Mouse (Mus musculus) forebrain, postnatal 0 days (tissue): ENCODE measurements around the gene Grip1. TPM values are rescaled to one million over a fixed set of nuclear protein-coding genes. Genes with fewer than 3 reads are reported as not detected.

Experiments
- ATAC-seq: fragments of 200-750 bp; cut with Nextera tagmentation; 2 replicates; pipeline ENCODE4 v1.8.0; 2017; ENCODE audit warnings: mild to moderate bottlenecking, moderate library complexity
- DNase-seq: peaks from one replicate; pipeline ENCODE4 v3.0.0-alpha.2; 2015
- H3K27ac ChIP-seq: fragments of 300-500 bp; sonication (generic); 2 replicates; pipeline ENCODE4 v1.5.1; 2014; ENCODE audit warnings: low read depth, mild to moderate bottlenecking, antibody characterized with exemption, low read length, moderate library complexity, mixed read lengths
- H3K27me3 ChIP-seq: fragments of 300-500 bp; sonication (generic); 2 replicates; pipeline ENCODE4 v1.6.1; 2014; ENCODE audit warnings: mild to moderate bottlenecking, low read length, mixed read lengths; ENCODE audit not compliant: insufficient read depth
- H3K36me3 ChIP-seq: fragments of 300-500 bp; sonication (generic); 2 replicates; pipeline ENCODE4 v1.6.1; 2014; ENCODE audit warnings: mild to moderate bottlenecking, moderate library complexity; ENCODE audit not compliant: insufficient read depth
- H3K4me1 ChIP-seq: fragments of 300-500 bp; sonication (generic); 2 replicates; pipeline ENCODE4 v1.6.1; 2014; ENCODE audit warnings: antibody characterized with exemption; ENCODE audit not compliant: insufficient read depth
- H3K4me2 ChIP-seq: fragments of 300-500 bp; sonication (generic); 2 replicates; pipeline ENCODE4 v1.6.1; 2014; ENCODE audit warnings: low read depth, mild to moderate bottlenecking, moderate library complexity
- H3K4me3 ChIP-seq: fragments of 300-500 bp; sonication (generic); 2 replicates; pipeline ENCODE4 v1.5.1; 2014; ENCODE audit warnings: low read depth, low read length, mixed read lengths
- H3K9ac ChIP-seq: fragments of 300-500 bp; sonication (generic); 2 replicates; pipeline ENCODE4 v1.6.1; 2014; ENCODE audit warnings: mild to moderate bottlenecking
- H3K9me3 ChIP-seq: fragments of 300-500 bp; sonication (generic); 2 replicates; pipeline ENCODE4 v1.6.1; 2016; ENCODE audit warnings: low read length
- CTCF ChIP-seq: sonication (generic); IDR thresholded peaks from 2 replicates; pipeline ENCODE4 v1.5.1; 2016; ENCODE audit warnings: antibody characterized with exemption, control low read depth, low read depth
- WGBS: fragments of 180-500 bp; shearing (Covaris S2); extraction: QIAGEN DNeasy Blood & Tissue Kit; methylation state at CpG from one replicate; pipeline ENCODE4 v1.1.7; 2014; 5-methylcytosine and 5-hydroxymethylcytosine counted together
- polyA plus RNA-seq: library from polyadenylated mRNA; unstranded; fragments of >200 nt; fragmentation: Nextera tagmentation; extraction: Ambion mirVana; gene quantifications from 2 replicates; pipeline ENCODE4 v1.2.1, GENCODE M21; 2015
- total RNA-seq: library from RNA; depleted of rRNA; stranded (reverse); fragments of >200 nt; gene quantifications from 2 replicates; pipeline ENCODE4 v1.2.3, GENCODE M21; 2014

Grip1 gene
- total and polyA plus RNA-seq, 2 experiments from 2014 or later, result 14.8 to 34.5 TPM

DNA sequence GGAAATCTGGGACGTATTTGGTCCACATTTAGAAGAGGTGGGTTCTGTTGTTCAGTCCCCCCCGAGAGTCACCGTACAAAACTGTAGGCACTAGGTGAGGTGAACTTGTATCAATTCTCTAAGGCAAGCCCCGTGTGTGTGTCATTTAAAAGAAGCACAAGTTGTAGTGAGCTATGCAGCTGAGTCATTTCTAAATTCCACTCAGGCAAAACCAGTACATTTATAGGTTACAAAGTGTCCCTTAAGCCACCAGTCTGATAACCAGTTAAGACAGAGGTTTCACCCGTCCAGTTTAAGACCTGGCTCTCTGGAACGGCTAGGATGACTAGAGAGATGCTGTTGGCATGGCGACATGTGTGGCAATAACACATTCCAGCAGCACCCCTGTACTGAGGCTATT lies 351.5 kb downstream of the Grip1 start:
- no peak for TF ChIP-seq CTCF
- Histone ChIP-seq H3K9ac (no peak overlapping the region), H3K27ac (no peak overlapping the region), H3K36me3 (no peaks in the 10 kb centered on the region), H3K4me1 (no peaks in the 10 kb centered on the region), H3K9me3 (no peaks in the 10 kb centered on the region), H3K4me2 (no peak overlapping the region), H3K27me3 (no peaks in the 10 kb centered on the region), H3K4me3 (no peak overlapping the region)
- ATAC-seq (no peak), DNase-seq (no peak)
- 85% methylated on average over 7 of the region's 7 CpGs for WGBS

DNA sequence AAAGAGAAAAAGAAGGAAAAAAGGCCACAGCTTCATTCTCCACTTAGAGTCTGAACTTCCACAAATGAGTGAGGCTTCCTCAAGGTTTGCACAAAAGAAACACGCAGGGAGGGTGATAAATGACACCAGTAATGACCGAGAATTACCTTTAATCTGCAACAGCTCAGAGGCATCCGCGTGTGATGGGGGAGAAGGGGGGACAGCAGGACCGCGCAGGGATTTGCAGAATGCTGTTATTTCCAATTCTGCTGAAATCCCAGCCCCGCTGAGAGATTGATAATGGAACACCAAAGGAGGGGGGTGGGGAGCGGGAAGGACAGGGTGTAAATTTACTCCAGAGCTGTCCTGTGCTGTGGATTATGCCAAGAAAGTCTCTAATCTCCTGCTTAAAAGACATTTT lies 352.5 kb downstream of the Grip1 start:
- Histone ChIP-seq H3K9me3 (no peaks in the 10 kb centered on the region), H3K9ac (no peak overlapping the region), H3K4me2 (no peak overlapping the region), H3K4me1 (no peaks in the 10 kb centered on the region), H3K4me3 (no peak overlapping the region), H3K27me3 (no peaks in the 10 kb centered on the region), H3K27ac (no peak overlapping the region), H3K36me3 (no peaks in the 10 kb centered on the region)
- no peak for ATAC-seq
- no peak for DNase-seq
- WGBS, result 26% methylated on average over 8 of the region's 8 CpGs
- no peak for TF ChIP-seq CTCF

GRCm38 (mm10) chr10:119808384-119808783 lies 354.8 kb downstream of the Grip1 start:
- DNase-seq (no peak), ATAC-seq (no peak)
- Histone ChIP-seq H3K9me3 (no peaks in the 10 kb centered on the region), H3K9ac (no peak overlapping the region), H3K4me2 (no peak overlapping the region), H3K4me1 (no peaks in the 10 kb centered on the region), H3K4me3 (no peak overlapping the region), H3K27me3 (no peaks in the 10 kb centered on the region), H3K36me3 (no peaks in the 10 kb centered on the region), H3K27ac (no peak overlapping the region)
- 97% methylated on average over 5 of the region's 5 CpGs for WGBS
- TF ChIP-seq CTCF, result no peak

- no peaks in the 10 kb centered on the region for H3K9me3 ChIP-seq
- no peaks in the 10 kb centered on the region for H3K27me3 ChIP-seq
- H3K4me1 ChIP-seq, result peaks cover 10% of the 10 kb centered on the region; the same call in 1 of the 2 replicates
- H3K36me3 ChIP-seq, result no peaks in the 10 kb centered on the region
- no peak overlapping the region for H3K4me3 ChIP-seq
- no peak overlapping the region for H3K9ac ChIP-seq
- DNase-seq (no peak), ATAC-seq (no peak)
- no peak overlapping the region for H3K27ac ChIP-seq
- WGBS, result 72% methylated on average over 4 of the region's 4 CpGs
- TF ChIP-seq CTCF, result peak; percentile 17; the same call in 1 of the 2 replicates
- H3K4me2 ChIP-seq, result no peak overlapping the region
These were observed 360.5 kb downstream of the Grip1 start for GRCm38 (mm10) chr10:119814087-119814486.

DNA sequence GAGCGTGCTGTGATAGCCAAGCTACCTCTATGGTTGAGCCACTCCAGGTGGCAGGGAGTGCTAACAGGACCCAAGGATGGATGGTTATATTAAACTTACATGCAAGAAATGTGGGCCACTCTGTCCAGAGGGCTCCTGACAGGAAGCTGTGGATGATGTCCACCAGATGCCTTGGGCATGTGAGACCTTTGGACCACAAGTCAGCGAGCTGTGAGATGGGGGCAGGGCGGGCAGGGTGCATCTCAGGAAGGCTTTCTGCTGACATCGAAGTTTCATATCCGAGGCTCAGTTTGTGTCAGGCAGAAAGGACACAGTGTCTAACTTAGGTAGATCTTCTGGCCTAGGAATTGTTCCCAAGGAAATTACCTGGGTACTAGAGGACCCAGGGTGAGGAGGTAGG lies 362.4 kb downstream of the Grip1 start:
- no peak for DNase-seq
- Histone ChIP-seq H3K27me3 (no peaks in the 10 kb centered on the region), H3K4me2 (no peak overlapping the region), H3K4me1 (peaks cover 14% of the 10 kb centered on the region), H3K27ac (no peak overlapping the region), H3K4me3 (no peak overlapping the region), H3K9me3 (no peaks in the 10 kb centered on the region), H3K36me3 (no peaks in the 10 kb centered on the region), H3K9ac (no peak overlapping the region)
- no peak for TF ChIP-seq CTCF
- 80% methylated on average over 5 of the region's 5 CpGs for WGBS
- no peak for ATAC-seq

DNA sequence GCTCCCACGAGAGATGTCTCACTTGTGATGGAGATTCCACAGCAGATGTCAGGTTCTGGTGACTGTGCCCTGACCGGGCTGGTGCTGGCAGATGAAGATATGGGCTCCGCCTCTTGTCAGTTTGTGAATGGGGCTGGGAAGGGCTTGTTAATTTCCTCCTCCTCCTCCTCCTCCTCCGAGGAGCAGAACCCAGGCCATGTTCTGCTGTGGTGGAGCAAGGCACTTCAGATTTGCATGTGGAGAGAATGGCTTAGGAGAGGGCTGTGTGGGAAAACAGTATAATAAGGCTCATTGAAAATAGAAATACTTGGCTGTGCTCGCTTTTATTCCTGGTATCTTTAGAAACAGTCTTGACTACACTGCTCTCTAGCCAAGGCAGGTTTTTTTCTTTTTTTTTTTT lies 364.8 kb downstream of the Grip1 start:
- 20% methylated on average over 5 of the region's 5 CpGs for WGBS
- Histone ChIP-seq H3K36me3 (no peaks in the 10 kb centered on the region), H3K4me1 (peaks cover 14% of the 10 kb centered on the region), H3K27me3 (no peaks in the 10 kb centered on the region), H3K9ac (no peak overlapping the region; the same call in 1 of the 2 replicates), H3K9me3 (no peaks in the 10 kb centered on the region), H3K27ac (peak overlapping the region; percentile 88), H3K4me3 (no peak overlapping the region), H3K4me2 (peak overlapping the region; percentile 62)
- DNase-seq, result peak; percentile 38
- TF ChIP-seq CTCF, result no peak
- peak; percentile 66 for ATAC-seq

- Histone ChIP-seq H3K9me3 (no peaks in the 10 kb centered on the region), H3K4me1 (peaks cover 14% of the 10 kb centered on the region), H3K4me3 (peak overlapping the region; percentile 49), H3K9ac (peak overlapping the region; percentile 65), H3K27ac (peak overlapping the region; percentile 88), H3K4me2 (peak overlapping the region; percentile 62), H3K36me3 (no peaks in the 10 kb centered on the region), H3K27me3 (no peaks in the 10 kb centered on the region)
- TF ChIP-seq CTCF, result no peak
- WGBS, result 15% methylated on average over 17 of the region's 17 CpGs
- DNase-seq (peak; percentile 71), ATAC-seq (peak; percentile 77)
These were observed 365.6 kb downstream of the Grip1 start for GRCm38 (mm10) chr10:119819102-119819681.

- DNase-seq (no peak), ATAC-seq (no peak; the same call in 1 of the 2 replicates)
- Histone ChIP-seq H3K36me3 (no peaks in the 10 kb centered on the region), H3K4me2 (peak overlapping the region; percentile 62), H3K4me1 (peaks cover 14% of the 10 kb centered on the region), H3K27me3 (no peaks in the 10 kb centered on the region), H3K27ac (peak overlapping the region; percentile 88), H3K4me3 (peak overlapping the region; percentile 49), H3K9ac (peak overlapping the region; percentile 65), H3K9me3 (no peaks in the 10 kb centered on the region)
- TF ChIP-seq CTCF, result no peak
- WGBS, result 23% methylated on average over 5 of the region's 5 CpGs
These were observed 366.1 kb downstream of the Grip1 start for GRCm38 (mm10) chr10:119819740-119820139.
